Mouse (Mus musculus) midbrain, embryonic 14.5 days (tissue): ENCODE data around the gene Pip5k1a. TPM values are rescaled to one million over a fixed set of nuclear protein-coding genes. Genes with fewer than 3 reads are reported as not detected.
A peak's percentile ranks its signal among the peaks of the same experiment; 100 is the strongest.

Source experiments
- ATAC-seq: fragments of 200-750 bp; cut with Nextera tagmentation; 2 replicates; pipeline ENCODE4 v1.8.0; 2017; ENCODE audit warnings: moderate number of reproducible peaks, moderate library complexity; ENCODE audit not compliant: low FRiP score, low TSS enrichment
- DNase-seq: peaks from one replicate; pipeline ENCODE4 v3.0.0-alpha.2; 2015
- H3K27ac ChIP-seq: fragments of 300-500 bp; sonication (generic); replicated peaks from 2 replicates; pipeline ENCODE4 v1.5.1; 2014; ENCODE audit warnings: mild to moderate bottlenecking, low read depth, low read length, moderate library complexity
- H3K27me3 ChIP-seq: fragments of 300-500 bp; sonication (generic); 2 replicates; pipeline ENCODE4 v1.6.1; 2014; ENCODE audit warnings: low read length, control low read depth, mixed read lengths; ENCODE audit not compliant: control insufficient read depth, insufficient read depth
- H3K36me3 ChIP-seq: fragments of 300-500 bp; sonication (generic); 2 replicates; pipeline ENCODE4 v1.6.1; 2014; ENCODE audit warnings: low read length, control low read depth; ENCODE audit not compliant: control insufficient read depth, insufficient read depth
- H3K4me1 ChIP-seq: fragments of 300-500 bp; sonication (generic); 2 replicates; pipeline ENCODE4 v1.6.1; 2014; ENCODE audit warnings: mild to moderate bottlenecking, antibody characterized with exemption, low read length, control low read depth; ENCODE audit not compliant: control insufficient read depth, insufficient read depth
- H3K4me2 ChIP-seq: fragments of 300-500 bp; sonication (generic); 2 replicates; pipeline ENCODE4 v1.6.1; 2014; ENCODE audit warnings: mild to moderate bottlenecking, low read length, moderate library complexity
- H3K4me3 ChIP-seq: fragments of 300-500 bp; sonication (generic); replicated peaks from 2 replicates; pipeline ENCODE4 v1.5.1; 2014; ENCODE audit warnings: low read depth, low read length
- H3K9ac ChIP-seq: fragments of 300-500 bp; sonication (generic); replicated peaks from 2 replicates; pipeline ENCODE4 v1.6.1; 2014; ENCODE audit warnings: mild to moderate bottlenecking, low read length, moderate library complexity
- H3K9me3 ChIP-seq: fragments of 300-500 bp; sonication (generic); 2 replicates; pipeline ENCODE4 v1.6.1; 2016; ENCODE audit warnings: low read length, control low read depth, mixed read lengths; ENCODE audit not compliant: control insufficient read depth
- WGBS: fragments of 180-500 bp; shearing (Covaris S2); extraction: QIAGEN DNeasy Blood & Tissue Kit; methylation state at CpG from one replicate; pipeline ENCODE4 v1.1.7; 2014; 5-methylcytosine and 5-hydroxymethylcytosine counted together
- microRNA-seq: library from miRNA; unstranded; fragments of <30 nt; microRNA quantifications from one replicate; pipeline ENCODE4, GENCODE M21; 2016
- polyA plus RNA-seq: library from polyadenylated mRNA; unstranded; fragments of >200 nt; fragmentation: Nextera tagmentation; extraction: Ambion mirVana; gene quantifications from 2 replicates; pipeline ENCODE4 v1.2.1, GENCODE M21; 2014

The Pip5k1a gene
- polyA plus RNA-seq, 1 experiment from 2014 or later = 15.0 TPM

GRCm38 (mm10) chr3:95013699-95014427, 92.9 kb downstream of the Pip5k1a start:
- peaks cover 14% of the 10 kb centered on the region for H3K4me1 ChIP-seq
- H3K27me3 ChIP-seq = no peaks in the 10 kb centered on the region
- H3K4me3 ChIP-seq = peak overlapping the region; percentile 74
- H3K9me3 ChIP-seq = no peaks in the 10 kb centered on the region
- no peak for ATAC-seq
- H3K27ac ChIP-seq = no peak overlapping the region
- DNase-seq = no peak
- 10% methylated on average over 13 of the region's 13 CpGs for WGBS
- peaks cover 37% of the 10 kb centered on the region for H3K36me3 ChIP-seq
- peak overlapping the region; percentile 70 for H3K9ac ChIP-seq
- peak overlapping the region; percentile 97 for H3K4me2 ChIP-seq

DNA sequence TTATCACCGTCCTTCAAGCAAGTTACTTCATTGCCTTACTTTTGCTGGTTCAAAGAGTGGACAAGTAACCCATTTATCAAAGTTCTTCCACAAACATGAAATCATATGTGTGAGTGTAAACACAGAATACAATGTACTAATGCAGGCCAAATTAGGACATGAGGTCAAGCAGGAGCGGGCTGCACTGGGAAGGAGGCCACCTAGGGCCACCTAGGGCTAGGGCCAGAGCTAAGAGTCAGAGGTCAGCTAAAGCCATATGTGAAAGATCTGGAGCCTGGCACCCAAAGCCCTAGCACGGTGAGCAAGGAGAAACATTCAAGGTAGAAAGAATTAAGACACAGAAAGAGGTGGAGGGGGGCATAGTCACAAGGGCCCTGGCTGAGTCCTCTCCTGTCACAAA, 93.7 kb downstream of the Pip5k1a start:
- no peaks in the 10 kb centered on the region for H3K9me3 ChIP-seq
- H3K9ac ChIP-seq = no peak overlapping the region
- H3K27me3 ChIP-seq = no peaks in the 10 kb centered on the region
- no peak for ATAC-seq
- no peak for DNase-seq
- H3K4me1 ChIP-seq = peaks cover 14% of the 10 kb centered on the region
- H3K4me3 ChIP-seq = no peak overlapping the region
- no peak overlapping the region for H3K27ac ChIP-seq
- WGBS = 93% methylated on average over 3 of the region's 3 CpGs
- peak overlapping the region; percentile 97; the same call in 1 of the 2 replicates for H3K4me2 ChIP-seq
- H3K36me3 ChIP-seq = peaks cover 46% of the 10 kb centered on the region

DNA sequence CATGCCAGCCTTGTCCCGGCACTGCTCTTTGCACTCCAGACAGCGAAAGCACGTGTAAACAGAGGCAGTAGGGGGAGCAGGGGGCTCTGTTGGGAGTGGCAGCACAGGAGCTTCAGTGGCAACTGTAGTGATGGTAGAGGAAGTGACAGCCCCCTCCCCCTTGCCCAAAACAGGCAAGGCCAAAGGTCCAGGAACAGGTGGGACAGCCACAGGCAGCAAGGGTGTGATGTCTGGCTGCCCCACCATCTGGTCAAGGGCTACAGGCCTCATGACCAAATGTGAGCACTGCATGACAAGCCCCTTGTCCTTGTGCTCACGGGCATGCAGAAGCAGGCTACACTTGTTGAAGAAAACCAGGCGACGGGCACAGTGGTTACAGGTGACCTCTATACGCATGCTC, 96.3 kb downstream of the Pip5k1a start:
- no peak overlapping the region for H3K27ac ChIP-seq
- H3K9ac ChIP-seq = no peak overlapping the region
- no peak overlapping the region for H3K4me2 ChIP-seq
- WGBS = 92% methylated on average over 7 of the region's 7 CpGs
- peaks cover 70% of the 10 kb centered on the region for H3K36me3 ChIP-seq
- H3K9me3 ChIP-seq = no peaks in the 10 kb centered on the region
- DNase-seq (no peak), ATAC-seq (no peak)
- H3K27me3 ChIP-seq = no peaks in the 10 kb centered on the region
- H3K4me1 ChIP-seq = peaks cover 14% of the 10 kb centered on the region
- H3K4me3 ChIP-seq = no peak overlapping the region

Small RNA genes within 50 kb of the gene (microRNA-seq; reads per million reads assigned to microRNA genes)
- not detected for gene Mir8099-1

Other genes starting within 250 kb of the Pip5k1a start
- gene Psmb4, start 220.0 kb downstream of the Pip5k1a start, polyA plus RNA-seq = 377 and 407 TPM in 2 replicates
- 7.3 and 9.1 TPM in 2 replicates for gene Selenbp1, start 173.9 kb downstream of the Pip5k1a start, polyA plus RNA-seq
- gene Rfx5, start 152.9 kb downstream of the Pip5k1a start, polyA plus RNA-seq = 8.3 and 8.6 TPM in 2 replicates
- 24.3 and 28.7 TPM in 2 replicates for gene Pi4kb, start 132.2 kb downstream of the Pip5k1a start, polyA plus RNA-seq
- gene Zfp687, start 91.5 kb downstream of the Pip5k1a start, polyA plus RNA-seq = 22.5 and 30.0 TPM in 2 replicates
- gene Psmd4, start 64.3 kb downstream of the Pip5k1a start, polyA plus RNA-seq = 258 and 282 TPM in 2 replicates
- 194 and 204 TPM in 2 replicates for gene Vps72, start 4.1 kb upstream of the Pip5k1a start, polyA plus RNA-seq
- gene Tmod4, start 17.5 kb upstream of the Pip5k1a start, polyA plus RNA-seq = 0.47 and 0.49 TPM in 2 replicates
- 86.6 and 102 TPM in 2 replicates for gene Scnm1, start 27.1 kb upstream of the Pip5k1a start, polyA plus RNA-seq
- 31.7 and 34.7 TPM in 2 replicates for gene Lysmd1, start 27.2 kb upstream of the Pip5k1a start, polyA plus RNA-seq
- gene Tnfaip8l2, start 35.4 kb upstream of the Pip5k1a start, polyA plus RNA-seq = 0.92 and 3.4 TPM in 2 replicates
- 39.0 and 44.4 TPM in 2 replicates for gene Sema6c, start 53.5 kb upstream of the Pip5k1a start, polyA plus RNA-seq
- 3.7 and 4.2 TPM in 2 replicates for gene Gabpb2, start 111.0 kb upstream of the Pip5k1a start, polyA plus RNA-seq
- gene Cdc42se1, start 121.8 kb upstream of the Pip5k1a start, polyA plus RNA-seq = 58.3 and 64.5 TPM in 2 replicates
- 545 and 586 TPM in 2 replicates for gene Mllt11, start 125.2 kb upstream of the Pip5k1a start, polyA plus RNA-seq
- gene Gm128, start 134.7 kb upstream of the Pip5k1a start, polyA plus RNA-seq = 0.11 and 0.15 TPM in 2 replicates
- not detected in 2 replicates for gene Bnipl, start 144.3 kb upstream of the Pip5k1a start, polyA plus RNA-seq
- gene Mindy1, start 174.4 kb upstream of the Pip5k1a start, polyA plus RNA-seq = 44.2 and 48.2 TPM in 2 replicates
- gene Prune1, start 175.1 kb upstream of the Pip5k1a start, polyA plus RNA-seq = 59.4 TPM in 2 replicates
- 0.45 and 0.55 TPM in 2 replicates for gene Anxa9, start 200.2 kb upstream of the Pip5k1a start, polyA plus RNA-seq
- gene Cers2, start 207.9 kb upstream of the Pip5k1a start, polyA plus RNA-seq = 70.6 and 83.2 TPM in 2 replicates